Mouse (Mus musculus) lung, embryonic 14.5 days (tissue): ENCODE measurements around the gene Mef2b. TPM values are rescaled to one million over a fixed set of nuclear protein-coding genes. Genes with fewer than 3 reads are reported as not detected.
A peak's percentile ranks its signal among the peaks of the same experiment; 100 is the strongest.

Experiments used
- ATAC-seq: fragments of 200-750 bp; cut with Nextera tagmentation; 2 replicates; pipeline ENCODE4 v1.8.0; 2017; ENCODE audit warnings: mild to moderate bottlenecking, moderate TSS enrichment, moderate library complexity; ENCODE audit not compliant: insufficient read depth
- DNase-seq: peaks from one replicate; pipeline ENCODE4 v3.0.0-alpha.2; 2015
- H3K27ac ChIP-seq: fragments of 300-500 bp; sonication (generic); 2 replicates; pipeline ENCODE4 v1.5.1; 2014; ENCODE audit warnings: low read depth, mild to moderate bottlenecking, moderate library complexity
- H3K27me3 ChIP-seq: fragments of 300-500 bp; sonication (generic); 2 replicates; pipeline ENCODE4 v1.6.1; 2014; ENCODE audit warnings: low read length, control low read depth; ENCODE audit not compliant: insufficient read depth
- H3K36me3 ChIP-seq: fragments of 300-500 bp; sonication (generic); 2 replicates; pipeline ENCODE4 v1.6.1; 2014; ENCODE audit warnings: control low read depth; ENCODE audit not compliant: insufficient read depth
- H3K4me1 ChIP-seq: fragments of 300-500 bp; sonication (generic); 2 replicates; pipeline ENCODE4 v1.6.1; 2014; ENCODE audit warnings: antibody characterized with exemption, control low read depth; ENCODE audit not compliant: insufficient read depth
- H3K4me2 ChIP-seq: fragments of 300-500 bp; sonication (generic); 2 replicates; pipeline ENCODE4 v1.6.1; 2014; ENCODE audit warnings: mild to moderate bottlenecking
- H3K4me3 ChIP-seq: fragments of 300-500 bp; sonication (generic); 2 replicates; pipeline ENCODE4 v1.5.1; 2014; ENCODE audit warnings: low read depth, low read length
- H3K9ac ChIP-seq: fragments of 300-500 bp; sonication (generic); 2 replicates; pipeline ENCODE4 v1.6.1; 2014
- H3K9me3 ChIP-seq: fragments of 300-500 bp; sonication (generic); 2 replicates; pipeline ENCODE4 v1.6.1; 2016; ENCODE audit warnings: low read depth, low read length, control low read depth
- CTCF ChIP-seq: IDR thresholded peaks from 2 replicates; pipeline ENCODE4 v1.5.1; 2016; ENCODE audit warnings: antibody characterized with exemption, low read depth
- WGBS: fragments of 180-500 bp; shearing (Covaris S2); extraction: QIAGEN DNeasy Blood & Tissue Kit; methylation state at CpG from one replicate; pipeline ENCODE4 v1.1.7; 2014; 5-methylcytosine and 5-hydroxymethylcytosine counted together
- polyA plus RNA-seq: library from polyadenylated mRNA; unstranded; fragments of >200 nt; fragmentation: Nextera tagmentation; extraction: Ambion mirVana; gene quantifications from 2 replicates; pipeline ENCODE4 v1.2.1, GENCODE M21; 2014

Mef2b gene
- polyA plus RNA-seq, 1 experiment from 2014 or later = 0.28 TPM

GRCm38 (mm10) chr8:70111192-70111795 lies 28.2 kb upstream of the Mef2b start:
- H3K36me3 ChIP-seq = no peaks in the 10 kb centered on the region
- H3K4me2 ChIP-seq = no peak overlapping the region
- DNase-seq (no peak), ATAC-seq (no peak)
- TF ChIP-seq CTCF = no peak
- peaks cover 47% of the 10 kb centered on the region for H3K27me3 ChIP-seq
- 45% methylated on average over 23 of the region's 23 CpGs for WGBS
- H3K9ac ChIP-seq = no peak overlapping the region
- no peak overlapping the region for H3K27ac ChIP-seq
- no peak overlapping the region for H3K4me3 ChIP-seq
- H3K9me3 ChIP-seq = no peaks in the 10 kb centered on the region
- H3K4me1 ChIP-seq = no peaks in the 10 kb centered on the region

GRCm38 (mm10) chr8:70112401-70113016 lies 27.0 kb upstream of the Mef2b start:
- no peak for TF ChIP-seq CTCF
- peaks cover 53% of the 10 kb centered on the region for H3K27me3 ChIP-seq
- ATAC-seq (no peak), DNase-seq (no peak)
- 4% methylated on average over 43 of the region's 43 CpGs for WGBS
- H3K4me1 ChIP-seq = no peaks in the 10 kb centered on the region
- no peak overlapping the region for H3K9ac ChIP-seq
- no peak overlapping the region for H3K4me3 ChIP-seq
- no peak overlapping the region for H3K4me2 ChIP-seq
- H3K36me3 ChIP-seq = no peaks in the 10 kb centered on the region
- no peak overlapping the region for H3K27ac ChIP-seq
- no peaks in the 10 kb centered on the region for H3K9me3 ChIP-seq

GRCm38 (mm10) chr8:70114488-70114887 lies 25.0 kb upstream of the Mef2b start:
- ATAC-seq (no peak), DNase-seq (no peak)
- Histone ChIP-seq H3K9ac (no peak overlapping the region), H3K9me3 (no peaks in the 10 kb centered on the region), H3K4me1 (no peaks in the 10 kb centered on the region), H3K36me3 (no peaks in the 10 kb centered on the region), H3K27me3 (peaks cover 72% of the 10 kb centered on the region), H3K4me3 (no peak overlapping the region), H3K4me2 (no peak overlapping the region), H3K27ac (no peak overlapping the region)
- 20% methylated on average over 6 of the region's 6 CpGs for WGBS
- TF ChIP-seq CTCF = no peak

- no peak for DNase-seq
- H3K9me3 ChIP-seq = no peaks in the 10 kb centered on the region
- peaks cover 74% of the 10 kb centered on the region for H3K27me3 ChIP-seq
- no peaks in the 10 kb centered on the region for H3K36me3 ChIP-seq
- H3K4me2 ChIP-seq = no peak overlapping the region
- TF ChIP-seq CTCF = no peak
- no peak for ATAC-seq
- no peak overlapping the region for H3K9ac ChIP-seq
- H3K4me1 ChIP-seq = no peaks in the 10 kb centered on the region
- WGBS = 62% methylated on average over 13 of the region's 13 CpGs
- H3K4me3 ChIP-seq = no peak overlapping the region
- no peak overlapping the region for H3K27ac ChIP-seq
Measured at GRCm38 (mm10) chr8:70114892-70115291, 24.6 kb upstream of the Mef2b start.

GRCm38 (mm10) chr8:70117611-70118010 lies 21.9 kb upstream of the Mef2b start:
- peak; percentile 83 for DNase-seq
- TF ChIP-seq CTCF = no peak

GRCm38 (mm10) chr8:70118726-70119700 lies 20.5 kb upstream of the Mef2b start:
- H3K4me3 ChIP-seq = no peak overlapping the region
- H3K4me1 ChIP-seq = no peaks in the 10 kb centered on the region
- TF ChIP-seq CTCF = no peak
- H3K36me3 ChIP-seq = no peaks in the 10 kb centered on the region
- no peak overlapping the region for H3K27ac ChIP-seq
- 13% methylated on average over 17 of the region's 17 CpGs for WGBS
- H3K27me3 ChIP-seq = peaks cover 44% of the 10 kb centered on the region
- no peak overlapping the region for H3K9ac ChIP-seq
- no peaks in the 10 kb centered on the region for H3K9me3 ChIP-seq
- ATAC-seq = no peak
- no peak overlapping the region for H3K4me2 ChIP-seq
- no peak for DNase-seq

More at GRCm38 (mm10) chr8:70117611-70118010, 21.9 kb upstream of the Mef2b start:
- Histone ChIP-seq H3K4me1 (no peaks in the 10 kb centered on the region), H3K27me3 (peaks cover 57% of the 10 kb centered on the region), H3K4me2 (no peak overlapping the region), H3K9ac (no peak overlapping the region), H3K4me3 (no peak overlapping the region), H3K36me3 (no peaks in the 10 kb centered on the region), H3K27ac (no peak overlapping the region), H3K9me3 (no peaks in the 10 kb centered on the region)
- 7% methylated on average over 9 of the region's 9 CpGs for WGBS
- no peak for ATAC-seq

- no peak within 1 kb of the TSS for H3K4me3 ChIP-seq
- H3K27me3 ChIP-seq = peaks cover 39% of the 10 kb centered on the region
- peak; percentile 82 for DNase-seq
- no peak within 1 kb of the TSS for H3K9ac ChIP-seq
- H3K4me2 ChIP-seq = peak within 1 kb of the TSS; percentile 44; the same call in 1 of the 2 replicates
- H3K4me1 ChIP-seq = no peaks in the 10 kb centered on the region
- ATAC-seq = peak; percentile 31; the same call in 1 of the 2 replicates
- no peaks in the 10 kb centered on the region for H3K9me3 ChIP-seq
- no peaks in the 10 kb centered on the region for H3K36me3 ChIP-seq
- 2% methylated on average over 19 of the region's 19 CpGs for WGBS
- H3K27ac ChIP-seq = no peak within 1 kb of the TSS
- no peak for TF ChIP-seq CTCF
Measured at GRCm38 (mm10) chr8:70120667-70121066, 18.8 kb upstream of the Mef2b start, which contains the start of gene Ncan. TSS of gene Ncan (minus strand) at chr8:70120873.
